Mouse (Mus musculus): Measurements from ENCODE around the gene Coro7.

DNA sequence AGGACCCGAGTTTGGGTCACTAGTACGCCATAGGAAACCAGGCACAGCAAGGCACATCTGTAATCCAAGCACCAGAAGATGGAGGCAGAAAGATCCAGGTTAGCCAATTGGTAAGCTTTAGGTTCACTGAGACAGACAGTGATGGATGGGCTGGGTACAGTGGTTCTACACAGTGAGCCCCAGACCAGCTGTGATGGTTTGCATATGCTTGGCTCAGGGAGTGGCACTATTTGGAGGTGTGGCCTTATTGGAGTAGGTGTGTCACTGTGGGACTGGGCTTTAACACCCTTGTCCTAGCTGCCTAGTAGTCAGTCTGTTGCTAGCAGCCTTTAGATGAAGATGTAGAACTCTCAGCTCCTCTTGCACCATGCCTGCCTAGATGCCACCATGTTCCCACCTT, 15.8 kb downstream of the Coro7 start:
- TF ChIP-seq POLR2A (IDR thresholded peaks at IDR 0.05; ENCODE audit: extremely low read depth, insufficient read depth, low read length) (no peak), CTCF (IDR thresholded peaks at IDR 0.05; ENCODE audit: low read depth, low read length) (no peak)
